Mouse (Mus musculus): ENCODE results near the gene Tgm7. TPM values are rescaled to one million over a fixed set of nuclear protein-coding genes. Genes with fewer than 3 reads are reported as not detected.

Gene Tgm7
- total and polyA plus RNA-seq, 3 experiments, result not detected

DNA sequence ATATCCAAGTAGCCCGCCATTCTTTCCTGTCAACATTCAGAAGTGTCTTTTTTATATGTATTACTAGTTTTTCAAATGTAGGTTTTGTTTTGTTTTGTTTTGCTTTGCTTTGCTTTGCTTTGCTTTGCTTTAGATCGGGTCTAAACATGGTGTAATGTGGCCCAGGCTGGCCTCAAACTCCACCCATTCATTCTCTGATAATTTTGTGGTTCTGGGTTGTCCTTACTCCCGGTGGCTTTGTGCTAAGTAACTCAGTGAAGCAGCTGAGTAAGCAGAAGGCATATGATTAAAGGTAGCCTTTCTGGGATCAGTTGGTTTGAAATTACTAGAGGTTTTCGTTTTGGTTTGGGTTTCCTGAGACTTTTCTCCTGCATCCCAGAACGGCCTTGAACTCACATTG is 40.1 kb upstream of the Tgm7 start:
- in situ Hi-C loops (cut with MboI; ENCODE audit: low pct_ligation_motif_present, low pct_unique_long_range_greater_than_20kb, low sequenced_read_pairs) (no loop called here), dilution Hi-C loops (cut with MboI; ENCODE audit: extremely low pct_ligation_motif_present, extremely low pct_unique_long_range_greater_than_20kb, low sequenced_read_pairs) (no loop called here)
- peaks cover 34 to 81% of the 10 kb centered on the region in 2 experiments for H3K36me3 ChIP-seq (replicated peaks in 1 of 2; ENCODE audit: control insufficient read depth in 1 of 2, insufficient read depth in 1 of 2, low read length in 1 of 2)
- DNase-seq (ENCODE audit: extremely low read depth), result no peak
- H3K9ac ChIP-seq (ENCODE audit: insufficient read depth, low read depth), result no peak overlapping the region
- no peaks in the 10 kb centered on the region for H3K4me1 ChIP-seq (ENCODE audit: control insufficient read depth in 1 of 2, insufficient read depth in 2 of 2)
- H3K27ac ChIP-seq (ENCODE audit: insufficient read depth, low read depth), result no peak overlapping the region
- no peaks in the 10 kb centered on the region for H3K9me3 ChIP-seq (replicated peaks; ENCODE audit: low read length)
- no peak overlapping the region for H3K4me2 ChIP-seq (ENCODE audit: insufficient read depth, low read depth, poor library complexity, severe bottlenecking)
- no peaks in the 10 kb centered on the region for H3K79me2 ChIP-seq (replicated peaks; ENCODE audit: control insufficient read depth, extremely low read depth, insufficient read depth, poor library complexity, severe bottlenecking)
- TF ChIP-seq RCOR1 (conservative IDR thresholded peaks at IDR 0.05; ENCODE audit: low read depth, low read length), result no peak
- TF ChIP-seq PAX5 (IDR thresholded peaks at IDR 0.05; ENCODE audit: low read length), result no peak
- no peak for TF ChIP-seq EP300 (IDR thresholded peaks at IDR 0.05; ENCODE audit: low read length)
- TF ChIP-seq GABPA (IDR thresholded peaks at IDR 0.05; ENCODE audit: insufficient replicate concordance, low read depth, low read length), result no peak
- TF ChIP-seq MEF2A (IDR thresholded peaks at IDR 0.05; ENCODE audit: borderline replicate concordance, low read depth, low read length), result no peak
- TF ChIP-seq JUN (IDR thresholded peaks at IDR 0.05; ENCODE audit: insufficient read depth, low read depth, low read length), result no peak
- TF ChIP-seq CHD1 (IDR thresholded peaks at IDR 0.05; ENCODE audit: low read depth, low read length), result no peak
- TF ChIP-seq MAX (IDR thresholded peaks at IDR 0.05; ENCODE audit: low read length), result no peak
- TF ChIP-seq USF1 (IDR thresholded peaks at IDR 0.05; ENCODE audit: low read depth, low read length), result no peak
- TF ChIP-seq SMC3 (IDR thresholded peaks at IDR 0.05; ENCODE audit: low read depth, low read length), result no peak
- no peak for TF ChIP-seq BHLHE40 (IDR thresholded peaks at IDR 0.05; ENCODE audit: low read depth, low read length)
- TF ChIP-seq ZMIZ1 (IDR thresholded peaks at IDR 0.05; ENCODE audit: low read depth, low read length), result no peak
- no peak for TF ChIP-seq NELFE (IDR thresholded peaks at IDR 0.05; ENCODE audit: low read depth, low read length)
- no peak for TF ChIP-seq CTCF (conservative IDR thresholded peaks at IDR 0.05 in 1 of 2, IDR thresholded peaks at IDR 0.05 in 1 of 2; ENCODE audit: low read depth in 2 of 2, low read length in 2 of 2)
- TF ChIP-seq JUND (conservative IDR thresholded peaks at IDR 0.05; ENCODE audit: low read depth, low read length), result no peak
- no peak for TF ChIP-seq KAT2A (IDR thresholded peaks at IDR 0.05; ENCODE audit: insufficient replicate concordance, low read length)
- no peak for TF ChIP-seq SIN3A (IDR thresholded peaks at IDR 0.05; ENCODE audit: low read length)
- TF ChIP-seq POLR2A (IDR thresholded peaks at IDR 0.05; ENCODE audit: low read depth, low read length), result no peak
- H3K4me3 ChIP-seq (replicated peaks in 1 of 3; ENCODE audit: low read depth in 2 of 3, low read length in 2 of 3, poor library complexity in 1 of 3), result no peak overlapping the region
- no peaks in the 10 kb centered on the region for H3K27me3 ChIP-seq (replicated peaks)

DNA sequence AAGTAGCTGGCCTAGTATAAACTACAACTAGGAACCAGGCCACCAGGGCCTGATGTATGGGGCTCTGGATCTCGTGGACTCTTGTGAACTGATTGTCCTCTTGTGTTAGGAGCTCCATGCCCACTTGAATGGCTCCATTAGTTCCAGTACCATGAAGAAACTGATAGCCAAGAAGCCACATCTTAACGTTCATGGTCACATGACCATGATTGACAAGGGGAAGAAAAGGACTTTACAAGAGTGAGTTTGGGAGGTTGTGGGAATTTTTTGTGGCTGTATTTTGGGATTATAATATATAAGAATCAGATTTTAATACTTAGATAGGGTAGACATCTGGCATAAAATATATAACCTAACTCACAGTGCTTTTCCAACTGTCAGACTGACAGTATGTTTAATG is 32.8 kb upstream of the Tgm7 start:
- Histone ChIP-seq H3K9me3 (replicated peaks; ENCODE audit: low read length) (no peaks in the 10 kb centered on the region), H3K27me3 (replicated peaks) (no peaks in the 10 kb centered on the region), H3K4me2 (ENCODE audit: insufficient read depth, low read depth, poor library complexity, severe bottlenecking) (peak overlapping the region; percentile 90), H3K4me1 (ENCODE audit: control insufficient read depth in 1 of 2, insufficient read depth in 2 of 2) (peaks cover 4 to 35% of the 10 kb centered on the region in 2 experiments; a peak in 3 of 4 replicates), H3K36me3 (replicated peaks in 1 of 2; ENCODE audit: control insufficient read depth in 1 of 2, insufficient read depth in 1 of 2, low read length in 1 of 2) (peaks cover 28 to 57% of the 10 kb centered on the region in 2 experiments), H3K9ac (ENCODE audit: insufficient read depth, low read depth) (peak overlapping the region; percentile 88; the same call in 1 of the 2 replicates), H3K27ac (ENCODE audit: insufficient read depth, low read depth) (no peak overlapping the region), H3K4me3 (replicated peaks in 1 of 3; ENCODE audit: low read depth in 2 of 3, low read length in 2 of 3, poor library complexity in 1 of 3) (no peak overlapping the region), H3K79me2 (replicated peaks; ENCODE audit: control insufficient read depth, extremely low read depth, insufficient read depth, poor library complexity, severe bottlenecking) (peaks cover 32% of the 10 kb centered on the region)
- in situ Hi-C loops (cut with MboI; ENCODE audit: low pct_ligation_motif_present, low pct_unique_long_range_greater_than_20kb, low sequenced_read_pairs) (no loop called here), dilution Hi-C loops (cut with MboI; ENCODE audit: extremely low pct_ligation_motif_present, extremely low pct_unique_long_range_greater_than_20kb, low sequenced_read_pairs) (no loop called here)
- peak; percentile 61 for TF ChIP-seq USF1 (IDR thresholded peaks at IDR 0.05; ENCODE audit: low read depth, low read length)
- no peak for TF ChIP-seq MXI1 (IDR thresholded peaks at IDR 0.05; ENCODE audit: low read depth, low read length)
- peak; percentile 42 for TF ChIP-seq USF2 (conservative IDR thresholded peaks at IDR 0.05; ENCODE audit: low read depth, low read length)
- no peak for DNase-seq (ENCODE audit: extremely low read depth)
